Mouse (Mus musculus) erythroblast, adult 5-6 weeks (primary cell): ENCODE measurements around the gene Rab15. TPM values are rescaled to one million over a fixed set of nuclear protein-coding genes. Genes with fewer than 3 reads are reported as not detected.
"Not testable (repeated sequence)": the region's sequence is repeated elsewhere in the genome, so short reads cannot be mapped to it uniquely, and the experiment has no call there.

Experiments used
- ATAC-seq: replicated peaks from 2 replicates; pipeline ENCODE4 v1.8.0; 2016; ENCODE audit warnings: moderate number of reproducible peaks, mild to moderate bottlenecking, moderate TSS enrichment, inconsistent platforms; ENCODE audit not compliant: poor library complexity, low FRiP score, severe bottlenecking
- total RNA-seq, 2 experiments: library from RNA; stranded (forward) in 1 of 2; stranded (reverse) in 1 of 2; fragments of 150-400 nt in 1 of 2; fragments of 200-764, 138-1000 nt in 1 of 2; gene quantifications; 2 replicates each; pipeline versions ENCODE4 v1.2.3 to v1.2.4; 2015 to 2017; ENCODE audit warnings: low replicate concordance in 2 of 2

The Rab15 gene
- not detected in 2 replicates for total RNA-seq (2015; ENCODE audit: low replicate concordance)
- total RNA-seq (2017; ENCODE audit: low replicate concordance): 0.26 TPM in 1 of 2 replicates, not detected in the other

DNA sequence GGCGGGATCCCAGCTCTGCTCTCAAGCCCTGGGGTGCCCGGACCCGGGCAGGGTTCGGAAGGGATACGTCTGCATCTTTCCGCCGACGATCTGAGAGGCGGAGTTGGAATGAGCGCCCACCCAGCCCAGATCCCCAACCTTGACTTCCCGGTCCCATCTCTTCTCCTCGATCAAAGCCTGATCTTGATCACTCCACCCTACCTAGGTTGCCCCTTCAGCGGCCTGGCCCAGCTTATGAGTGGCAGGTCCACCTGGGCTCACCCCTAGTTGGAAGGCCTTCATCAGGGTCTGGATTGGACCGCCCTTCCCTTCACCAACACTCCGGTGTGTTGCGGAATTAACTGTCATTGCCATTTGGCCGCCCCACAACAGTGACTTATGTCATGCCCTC is at the start of gene Rab15:
TSS of gene Rab15 (minus strand) at position 258 of the 391 bp plus-strand sequence.
- no peak for ATAC-seq

GRCm38 (mm10) chr12:76869561-76869960 is 46.9 kb upstream of the Rab15 start:
- no peak for ATAC-seq

- ATAC-seq: no peak
Observed at GRCm38 (mm10) chr12:76868463-76869198, 45.9 kb upstream of the Rab15 start.

GRCm38 (mm10) chr12:76867586-76868280 is 45.0 kb upstream of the Rab15 start:
- no peak for ATAC-seq

- ATAC-seq: no peak
Observed at GRCm38 (mm10) chr12:76865266-76865665, 42.6 kb upstream of the Rab15 start.

DNA sequence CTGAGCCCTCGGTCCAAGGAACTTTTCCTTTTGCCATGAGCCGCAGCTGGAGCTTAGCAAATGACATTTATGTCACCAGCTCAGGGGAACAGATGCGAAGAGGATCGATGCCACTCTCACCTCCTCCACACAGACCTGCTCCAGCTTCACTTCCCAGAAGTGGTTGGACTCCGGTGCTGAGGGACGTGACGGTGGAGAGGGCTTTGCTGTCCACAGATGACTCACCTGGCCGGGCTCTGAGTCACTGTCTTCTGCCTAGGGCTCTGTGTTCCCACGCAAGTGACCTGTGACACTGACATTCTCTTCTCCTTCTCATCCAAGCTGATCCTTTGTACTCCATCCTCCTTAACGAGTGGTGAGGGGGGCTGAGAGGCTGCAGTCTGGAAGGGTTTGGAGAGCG is 40.9 kb upstream of the Rab15 start:
- no peak for ATAC-seq

DNA sequence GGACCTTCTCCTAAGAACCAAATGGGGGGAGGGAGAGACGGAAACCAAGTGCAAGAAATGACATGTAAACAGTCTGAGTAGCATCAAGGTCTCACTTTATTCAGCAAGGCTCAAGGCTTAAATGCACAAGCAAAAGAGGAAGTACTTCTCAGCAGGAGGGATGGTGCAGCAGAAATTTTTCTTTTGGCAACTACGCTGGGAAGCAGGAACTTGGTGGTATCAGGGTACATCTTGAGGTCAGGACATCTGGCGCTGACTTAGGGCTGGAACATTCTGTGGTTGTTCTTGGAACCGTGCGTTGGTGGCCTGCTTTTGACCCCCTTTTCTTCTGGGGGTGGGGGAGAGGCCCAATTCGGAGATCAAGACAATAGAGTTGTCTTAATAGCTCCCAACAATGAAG is 36.1 kb upstream of the Rab15 start:
- ATAC-seq: not testable (repeated sequence)

DNA sequence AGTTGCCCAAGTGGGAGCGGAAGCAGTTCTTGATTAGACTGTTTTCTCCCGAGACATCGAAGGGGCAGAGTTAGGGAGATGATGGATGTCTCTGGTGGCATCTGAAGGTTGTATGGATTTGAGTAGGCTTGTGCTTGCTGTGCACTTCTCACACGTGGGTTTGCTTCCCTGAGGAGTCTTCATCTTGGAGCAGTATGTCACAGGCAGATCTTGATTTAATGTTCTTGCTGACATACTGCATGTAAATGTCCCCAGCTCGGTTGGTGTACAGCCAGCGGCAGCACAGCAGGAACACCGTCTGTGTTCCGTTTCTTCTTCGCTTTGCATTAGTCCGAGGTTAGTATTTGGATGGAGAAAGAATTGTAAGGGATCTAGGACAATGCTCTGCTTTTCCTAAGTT is 34.4 kb upstream of the Rab15 start:
- ATAC-seq: no peak

- ATAC-seq: no peak
Observed at GRCm38 (mm10) chr12:76853378-76854142, 30.9 kb upstream of the Rab15 start.

- ATAC-seq: no peak
Observed at GRCm38 (mm10) chr12:76852419-76852818, 29.7 kb upstream of the Rab15 start.

GRCm38 (mm10) chr12:76844346-76845061 is 21.8 kb upstream of the Rab15 start:
- no peak for ATAC-seq

- no peak for ATAC-seq
Observed at GRCm38 (mm10) chr12:76840081-76840480, 17.4 kb upstream of the Rab15 start.

DNA sequence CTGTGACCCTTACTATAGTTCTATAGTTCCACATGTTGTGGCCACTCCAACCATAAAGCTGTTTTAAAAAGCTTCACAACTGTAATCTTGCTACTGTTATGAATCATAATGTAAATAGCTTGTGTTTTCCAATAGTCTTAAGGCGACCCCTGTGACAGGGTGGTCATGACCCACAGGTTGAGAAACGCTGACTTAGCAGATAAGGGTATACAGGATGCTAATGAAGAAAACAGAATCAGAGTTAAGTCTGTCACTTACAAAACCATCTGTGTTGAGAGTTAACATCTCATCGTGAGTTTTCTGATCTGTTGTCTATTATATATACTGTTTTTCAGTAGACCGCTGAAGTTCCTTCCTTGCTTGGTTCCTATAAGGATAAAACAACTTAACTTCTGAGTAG is 16.6 kb upstream of the Rab15 start:
- no peak for ATAC-seq

- ATAC-seq: peak; percentile 61
Observed at GRCm38 (mm10) chr12:76837844-76838650, 15.3 kb upstream of the Rab15 start.

- peak; percentile 95 for ATAC-seq
Observed at GRCm38 (mm10) chr12:76837101-76837843, 14.6 kb upstream of the Rab15 start.

GRCm38 (mm10) chr12:76832704-76833103 is 10.0 kb upstream of the Rab15 start:
- ATAC-seq: 0 out of 2 replicates have a peak, but pooled peaks have one; percentile 35

GRCm38 (mm10) chr12:76825283-76825682 is 2.6 kb upstream of the Rab15 start:
- ATAC-seq: no peak

- ATAC-seq: no peak
Observed at GRCm38 (mm10) chr12:76822002-76822650, 582 bp downstream of the Rab15 start.
